Mouse (Mus musculus): Measurements from ENCODE around the gene Olfr462. TPM values are rescaled to one million over a fixed set of nuclear protein-coding genes. Genes with fewer than 3 reads are reported as not detected.

Olfr462 gene
- polyA plus RNA-seq, 1 experiment from 2014 or later: not detected

DNA sequence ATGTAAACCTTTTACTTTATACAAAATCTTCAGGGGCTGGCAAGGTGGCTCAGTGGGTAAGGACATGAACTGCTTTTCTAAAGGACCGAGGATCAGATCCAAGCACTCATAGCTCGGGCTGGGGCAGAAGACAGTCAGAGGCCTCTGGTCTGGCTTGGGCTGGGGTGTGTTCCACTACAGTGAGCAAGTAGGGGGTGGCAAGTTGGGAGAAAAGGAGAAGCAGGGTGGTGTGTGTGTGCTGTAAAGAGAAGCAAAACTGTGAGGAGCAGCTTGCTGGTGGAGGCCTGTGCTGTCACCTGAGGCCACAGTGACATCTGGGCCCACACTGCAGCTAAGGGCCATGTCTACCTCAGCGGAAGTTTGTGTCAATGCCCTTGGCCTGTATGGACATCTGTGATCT, 50.6 kb downstream of the Olfr462 start:
- H3K9me3 ChIP-seq: no peaks in the 10 kb centered on the region
- no peak for ATAC-seq (ENCODE audit: low FRiP score, low read depth)
- no peak overlapping the region for H3K4me3 ChIP-seq
- H3K27ac ChIP-seq: no peak overlapping the region
- no peaks in the 10 kb centered on the region for H3K27me3 ChIP-seq
- no peaks in the 10 kb centered on the region for H3K4me1 ChIP-seq
- 87% methylated on average over 3 of the region's 3 CpGs for WGBS
- no peaks in the 10 kb centered on the region for H3K36me3 ChIP-seq
- no peak overlapping the region for H3K4me2 ChIP-seq (replicated peaks)
- no peak overlapping the region for H3K9ac ChIP-seq

GRCm38 (mm10) chr11:87840676-87841075, 51.4 kb downstream of the Olfr462 start:
- ATAC-seq (ENCODE audit: low FRiP score, low read depth): no peak
- 74% methylated on average over 8 of the region's 8 CpGs for WGBS
- Histone ChIP-seq H3K4me3 (no peak overlapping the region), H3K27me3 (no peaks in the 10 kb centered on the region), H3K36me3 (no peaks in the 10 kb centered on the region), H3K9ac (no peak overlapping the region), H3K4me1 (no peaks in the 10 kb centered on the region), H3K9me3 (no peaks in the 10 kb centered on the region), H3K4me2 (replicated peaks) (no peak overlapping the region), H3K27ac (no peak overlapping the region)

Other genes with a start within 250 kb of the Olfr462 start
- 3.2 and 4.2 TPM in 2 replicates for gene Rnf43, start 229.5 kb downstream of the Olfr462 start, polyA plus RNA-seq (2015; fragmentation: Nextera tagmentation; extraction: Ambion mirVana)
- 159 and 167 TPM in 2 replicates for gene Supt4a, start 154.7 kb downstream of the Olfr462 start, polyA plus RNA-seq (2015; fragmentation: Nextera tagmentation; extraction: Ambion mirVana)
- 2.3 and 2.7 TPM in 2 replicates for gene Tspoap1, start 131.7 kb downstream of the Olfr462 start, polyA plus RNA-seq (2015; fragmentation: Nextera tagmentation; extraction: Ambion mirVana)
- 1.0 and 2.1 TPM in 2 replicates for gene Mpo, start 98.7 kb downstream of the Olfr462 start, polyA plus RNA-seq (2015; fragmentation: Nextera tagmentation; extraction: Ambion mirVana)
- gene Lpo, start 64.0 kb downstream of the Olfr462 start, polyA plus RNA-seq (2015; fragmentation: Nextera tagmentation; extraction: Ambion mirVana): 0.06 TPM in 2 replicates
- 19.2 and 21.3 TPM in 2 replicates for gene Mks1, start 39.1 kb downstream of the Olfr462 start, polyA plus RNA-seq (2015; fragmentation: Nextera tagmentation; extraction: Ambion mirVana)
- gene Epx, start 16.7 kb downstream of the Olfr462 start, polyA plus RNA-seq (2015; fragmentation: Nextera tagmentation; extraction: Ambion mirVana): 0.67 and 0.89 TPM in 2 replicates
- gene Olfr463, start 5.1 kb upstream of the Olfr462 start, polyA plus RNA-seq (2015; fragmentation: Nextera tagmentation; extraction: Ambion mirVana): not detected in 2 replicates
- gene Olfr464, start 28.7 kb upstream of the Olfr462 start, polyA plus RNA-seq (2015; fragmentation: Nextera tagmentation; extraction: Ambion mirVana): not detected in 2 replicates
- 16.7 and 18.9 TPM in 2 replicates for gene Dynll2, start 95.3 kb upstream of the Olfr462 start, polyA plus RNA-seq (2015; fragmentation: Nextera tagmentation; extraction: Ambion mirVana)
- 340 and 357 TPM in 2 replicates for gene Srsf1, start 155.1 kb upstream of the Olfr462 start, polyA plus RNA-seq (2015; fragmentation: Nextera tagmentation; extraction: Ambion mirVana)
- gene Vezf1, start 176.0 kb upstream of the Olfr462 start, polyA plus RNA-seq (2015; fragmentation: Nextera tagmentation; extraction: Ambion mirVana): 46.8 and 48.9 TPM in 2 replicates
- gene Cuedc1, start 205.8 kb upstream of the Olfr462 start, polyA plus RNA-seq (2015; fragmentation: Nextera tagmentation; extraction: Ambion mirVana): 37.2 and 37.7 TPM in 2 replicates